Mouse (Mus musculus): ENCODE data around the gene Fxyd3. TPM values are rescaled to one million over a fixed set of nuclear protein-coding genes. Genes with fewer than 3 reads are reported as not detected.
A peak's percentile ranks its signal among the peaks of the same experiment; 100 is the strongest.

Fxyd3 gene
- polyA plus RNA-seq, 1 experiment from 2014 or later: 78.3 TPM

GRCm38 (mm10) chr7:31072326-31072725 lies 4.2 kb downstream of the Fxyd3 start:
- no peak for DNase-seq (ENCODE audit: low spot score)

GRCm38 (mm10) chr7:31070324-31070723 lies 6.2 kb downstream of the Fxyd3 start:
- DNase-seq (ENCODE audit: low spot score): no peak

- no peak for DNase-seq (ENCODE audit: low spot score)
These were observed 7.0 kb downstream of the Fxyd3 start for GRCm38 (mm10) chr7:31069491-31069890.

GRCm38 (mm10) chr7:31067836-31068235 lies 8.7 kb downstream of the Fxyd3 start:
- DNase-seq (ENCODE audit: low spot score): no peak

GRCm38 (mm10) chr7:31063074-31063560 lies 13.4 kb downstream of the Fxyd3 start:
- no peak for DNase-seq (ENCODE audit: low spot score)

- DNase-seq (ENCODE audit: low spot score): no peak
These were observed 15.9 kb downstream of the Fxyd3 start for GRCm38 (mm10) chr7:31060621-31061010.

- no peak for DNase-seq (ENCODE audit: low spot score)
These were observed 16.4 kb downstream of the Fxyd3 start for GRCm38 (mm10) chr7:31059919-31060620.

GRCm38 (mm10) chr7:31059108-31059507 lies 17.4 kb downstream of the Fxyd3 start, which contains the start of gene Lgi4:
Gene Lgi4 (plus strand): TSS chr7:31059342.
- DNase-seq (ENCODE audit: low spot score): peak; percentile 56

GRCm38 (mm10) chr7:31058211-31058610 lies 18.3 kb downstream of the Fxyd3 start:
- no peak for DNase-seq (ENCODE audit: low spot score)

GRCm38 (mm10) chr7:31057730-31058129 lies 18.8 kb downstream of the Fxyd3 start:
- no peak for DNase-seq (ENCODE audit: low spot score)

- no peak for DNase-seq (ENCODE audit: low spot score)
These were observed 19.4 kb downstream of the Fxyd3 start, which contains the start of gene Fxyd1 for GRCm38 (mm10) chr7:31057071-31057470. Gene Fxyd1 (minus strand): TSS chr7:31057199.

- DNase-seq (ENCODE audit: low spot score): no peak
These were observed 20.1 kb downstream of the Fxyd3 start for GRCm38 (mm10) chr7:31056448-31056847.

GRCm38 (mm10) chr7:31055883-31056282 lies 20.6 kb downstream of the Fxyd3 start:
- DNase-seq (ENCODE audit: low spot score): no peak

- no peak for DNase-seq (ENCODE audit: low spot score)
These were observed 21.1 kb downstream of the Fxyd3 start for GRCm38 (mm10) chr7:31055354-31055824.

GRCm38 (mm10) chr7:31054661-31055320 lies 21.7 kb downstream of the Fxyd3 start:
- DNase-seq (ENCODE audit: low spot score): no peak

GRCm38 (mm10) chr7:31053882-31054447 lies 22.5 kb downstream of the Fxyd3 start:
- no peak for DNase-seq (ENCODE audit: low spot score)

GRCm38 (mm10) chr7:31052636-31053434 lies 23.7 kb downstream of the Fxyd3 start:
- DNase-seq (ENCODE audit: low spot score): peak; percentile 41

GRCm38 (mm10) chr7:31052251-31052635 lies 24.3 kb downstream of the Fxyd3 start:
- DNase-seq (ENCODE audit: low spot score): no peak

- peak; percentile 40 for DNase-seq (ENCODE audit: low spot score)
These were observed 25.0 kb downstream of the Fxyd3 start, which contains the start of gene Fxyd7 for GRCm38 (mm10) chr7:31051321-31052021. Gene Fxyd7 (minus strand): TSS chr7:31051467.

- no peak for DNase-seq (ENCODE audit: low spot score)
These were observed 25.6 kb downstream of the Fxyd3 start for GRCm38 (mm10) chr7:31050921-31051320.

GRCm38 (mm10) chr7:31050487-31050886 lies 26.0 kb downstream of the Fxyd3 start:
- no peak for DNase-seq (ENCODE audit: low spot score)
